Mouse (Mus musculus) spleen, postnatal 14 days (tissue): ENCODE measurements at regions not wholly inside any gene's neighbourhood (a gene's known extent, or its start where the extent isn't known, plus 50 kb on each side); places are given as distances from the start of the nearest gene placed in this dataset.

ENCODE experiments used
- DNase-seq, 2 experiments: peaks; one replicate each; pipeline ENCODE4 v3.0.0; 2021 to 2022; ENCODE audit warnings: low spot score in 2 of 2

GRCm38 (mm10) chr17:85766556-85766955 lies 78.5 kb upstream of the Six2 start:
- DNase-seq = no peak

GRCm38 (mm10) chr17:85758581-85759098 lies 70.6 kb upstream of the Six2 start:
- no peak for DNase-seq

GRCm38 (mm10) chr17:85757647-85758046 lies 69.6 kb upstream of the Six2 start:
- DNase-seq = no peak

GRCm38 (mm10) chr17:85755557-85755956 lies 67.5 kb upstream of the Six2 start:
- no peak for DNase-seq

GRCm38 (mm10) chr17:85748649-85749081 lies 60.6 kb upstream of the Six2 start:
- DNase-seq = no peak

GRCm38 (mm10) chr17:85747976-85748648 lies 60.0 kb upstream of the Six2 start:
- DNase-seq = no peak
